Mouse (Mus musculus) heart, postnatal 0 days (tissue): ENCODE data around the gene Jmjd1c. TPM values are rescaled to one million over a fixed set of nuclear protein-coding genes. Genes with fewer than 3 reads are reported as not detected.

Experiments used
- ATAC-seq: fragments of 200-750 bp; cut with Nextera tagmentation; 2 replicates; pipeline ENCODE4 v1.8.0; 2017; ENCODE audit warnings: low read depth, moderate number of reproducible peaks, moderate library complexity; ENCODE audit not compliant: insufficient read depth
- DNase-seq: peaks from one replicate; pipeline ENCODE4 v3.0.0-alpha.2; 2016; ENCODE audit warnings: low spot score
- H3K27ac ChIP-seq: fragments of 300-500 bp; sonication (generic); 2 replicates; pipeline ENCODE4 v1.5.1; 2014; ENCODE audit warnings: low read depth, mild to moderate bottlenecking
- H3K27me3 ChIP-seq: fragments of 300-500 bp; sonication (generic); 2 replicates; pipeline ENCODE4 v1.6.1; 2014; ENCODE audit warnings: low read length, mixed read lengths; ENCODE audit not compliant: control insufficient read depth, insufficient read depth
- H3K36me3 ChIP-seq: fragments of 300-500 bp; sonication (generic); replicated peaks from 2 replicates; pipeline ENCODE4 v1.6.1; 2014; ENCODE audit warnings: low read length, mixed read lengths; ENCODE audit not compliant: control insufficient read depth, insufficient read depth
- H3K4me1 ChIP-seq: fragments of 300-500 bp; sonication (generic); 2 replicates; pipeline ENCODE4 v1.6.1; 2014; ENCODE audit warnings: antibody characterized with exemption; ENCODE audit not compliant: control insufficient read depth, insufficient read depth
- H3K4me2 ChIP-seq: fragments of 300-500 bp; sonication (generic); 2 replicates; pipeline ENCODE4 v1.6.1; 2014; ENCODE audit warnings: low read depth, mild to moderate bottlenecking, low read length, moderate library complexity
- H3K4me3 ChIP-seq: fragments of 300-500 bp; sonication (generic); 2 replicates; pipeline ENCODE4 v1.5.1; 2014; ENCODE audit warnings: low read depth, low read length
- H3K9ac ChIP-seq: fragments of 300-500 bp; sonication (generic); replicated peaks from 2 replicates; pipeline ENCODE4 v1.6.1; 2014; ENCODE audit warnings: low read depth, low read length, mixed read lengths
- H3K9me3 ChIP-seq: fragments of 300-500 bp; sonication (generic); replicated peaks from 2 replicates; pipeline ENCODE4 v1.6.1; 2016; ENCODE audit warnings: low read length; ENCODE audit not compliant: control insufficient read depth
- CTCF ChIP-seq: IDR thresholded peaks from 2 replicates; pipeline ENCODE4 v1.5.1; 2016; ENCODE audit warnings: antibody characterized with exemption, control low read depth, low read depth
- EP300 ChIP-seq: IDR thresholded peaks from 2 replicates; pipeline ENCODE4 v1.6.1; 2016; ENCODE audit warnings: antibody characterized with exemption, low read depth
- WGBS: fragments of 180-500 bp; shearing (Covaris S2); extraction: QIAGEN DNeasy Blood & Tissue Kit; methylation state at CpG from one replicate; pipeline ENCODE4 v1.1.7; 2014; 5-methylcytosine and 5-hydroxymethylcytosine counted together
- polyA plus RNA-seq: library from polyadenylated mRNA; unstranded; fragments of >200 nt; fragmentation: Nextera tagmentation; extraction: Ambion mirVana; gene quantifications from 2 replicates; pipeline ENCODE4 v1.2.1, GENCODE M21; 2015
- total RNA-seq: library from RNA; depleted of rRNA; stranded (reverse); fragments of >200 nt; gene quantifications from 2 replicates; pipeline ENCODE4 v1.2.3, GENCODE M21; 2014; ENCODE audit warnings: low replicate concordance

Gene Jmjd1c
- total and polyA plus RNA-seq, 2 experiments from 2014 or later, result 28.1 to 42.4 TPM

DNA sequence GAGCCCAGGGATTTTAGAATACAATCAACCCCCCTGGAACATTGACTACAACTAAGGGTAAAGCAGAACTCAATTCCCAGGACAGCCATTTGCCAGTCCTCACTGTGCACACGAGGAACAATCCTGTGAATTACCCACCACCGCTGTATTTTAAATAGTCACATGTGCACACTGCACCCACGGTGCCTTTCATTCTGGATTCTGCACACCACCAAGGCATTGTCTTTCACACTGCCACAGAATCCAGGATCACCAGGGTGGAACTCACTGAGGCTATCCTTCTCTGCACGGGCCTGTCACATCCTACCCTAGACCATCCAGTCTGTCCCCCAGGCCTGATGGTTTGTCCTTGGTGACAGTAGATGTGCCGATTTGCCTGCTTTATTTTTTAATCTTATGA is 30.0 kb upstream of the Jmjd1c start:
- H3K9ac ChIP-seq, result no peak overlapping the region
- peaks cover 22% of the 10 kb centered on the region for H3K4me1 ChIP-seq
- ATAC-seq, result 0 out of 2 replicates have a peak, but pooled peaks have one; percentile 8
- 57% methylated on average over 5 of the region's 5 CpGs for WGBS
- H3K36me3 ChIP-seq, result no peaks in the 10 kb centered on the region
- TF ChIP-seq CTCF, result no peak
- TF ChIP-seq EP300, result no peak
- H3K4me2 ChIP-seq, result no peak overlapping the region
- H3K9me3 ChIP-seq, result no peaks in the 10 kb centered on the region
- DNase-seq, result no peak
- H3K4me3 ChIP-seq, result no peak overlapping the region
- H3K27ac ChIP-seq, result peak overlapping the region; percentile 40
- H3K27me3 ChIP-seq, result no peaks in the 10 kb centered on the region

DNA sequence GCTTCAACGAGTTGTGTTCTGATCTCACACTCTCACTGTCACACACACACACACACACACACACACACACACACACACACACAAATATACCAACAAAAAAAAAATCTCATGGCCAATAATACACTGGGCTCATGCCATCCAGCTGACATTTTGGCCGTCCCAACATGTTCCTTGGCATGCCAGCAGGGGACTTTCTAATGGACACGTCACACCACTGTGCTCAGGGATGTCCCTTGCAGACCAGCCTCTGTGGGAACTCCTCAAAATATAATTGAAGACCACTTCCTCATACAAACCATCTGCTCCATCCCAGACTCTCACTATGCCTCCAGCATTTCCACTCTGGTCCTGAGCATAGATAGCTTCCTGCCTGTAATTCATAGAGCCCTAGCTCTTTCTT is 29.5 kb upstream of the Jmjd1c start:
- Histone ChIP-seq H3K36me3 (no peaks in the 10 kb centered on the region), H3K9ac (no peak overlapping the region), H3K27ac (no peak overlapping the region), H3K9me3 (no peaks in the 10 kb centered on the region), H3K4me2 (no peak overlapping the region), H3K27me3 (no peaks in the 10 kb centered on the region), H3K4me3 (no peak overlapping the region), H3K4me1 (peaks cover 24% of the 10 kb centered on the region)
- 0 out of 2 replicates have a peak, but pooled peaks have one; percentile 37 for ATAC-seq
- 60% methylated on average over 3 of the region's 3 CpGs for WGBS
- no peak for DNase-seq
- TF ChIP-seq EP300, result no peak
- no peak for TF ChIP-seq CTCF

DNA sequence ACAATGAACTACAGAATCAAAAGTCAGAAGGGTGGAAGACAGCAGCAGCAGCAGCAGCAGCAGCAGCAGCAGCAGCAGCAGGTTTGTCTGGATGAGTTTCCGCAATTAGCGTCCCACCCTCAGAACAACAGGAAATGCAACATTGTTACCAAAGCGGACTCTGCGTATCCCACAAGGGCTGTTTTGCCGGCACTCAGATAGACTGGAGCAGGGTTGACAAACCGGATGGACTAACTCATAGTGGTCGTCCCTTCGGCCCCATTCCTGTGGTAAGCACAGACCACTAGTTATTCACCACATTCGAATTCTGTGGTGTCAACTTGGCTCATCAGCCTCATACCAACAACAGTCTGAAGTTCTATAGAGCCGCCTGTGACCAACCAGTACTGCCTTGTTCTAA is 26.9 kb upstream of the Jmjd1c start:
- H3K4me1 ChIP-seq, result peaks cover 20% of the 10 kb centered on the region
- no peaks in the 10 kb centered on the region for H3K27me3 ChIP-seq
- H3K4me2 ChIP-seq, result no peak overlapping the region
- TF ChIP-seq CTCF (no peak), EP300 (no peak)
- DNase-seq, result no peak
- ATAC-seq, result no peak
- 74% methylated on average over 10 of the region's 10 CpGs for WGBS
- H3K9me3 ChIP-seq, result no peaks in the 10 kb centered on the region
- no peaks in the 10 kb centered on the region for H3K36me3 ChIP-seq
- H3K9ac ChIP-seq, result no peak overlapping the region
- peak overlapping the region; percentile 3 for H3K27ac ChIP-seq
- H3K4me3 ChIP-seq, result no peak overlapping the region

DNA sequence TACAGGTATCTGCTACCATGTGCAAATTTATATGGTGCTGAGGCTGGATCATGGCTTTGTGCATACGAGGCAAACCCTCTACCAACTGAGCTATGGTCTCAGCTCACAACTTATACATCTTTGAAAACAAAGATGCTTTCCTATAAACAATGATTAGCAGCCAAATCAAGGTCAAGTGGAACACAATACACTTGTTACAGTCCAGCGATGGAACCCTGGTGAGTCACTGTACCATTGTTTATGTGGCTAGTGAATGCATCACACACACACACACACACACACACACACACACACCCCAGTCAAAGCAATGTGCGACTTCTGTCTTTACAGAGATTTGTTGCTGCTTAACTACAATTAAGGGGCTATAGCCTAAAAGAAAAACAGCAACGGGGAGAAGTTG is 24.5 kb upstream of the Jmjd1c start:
- H3K4me1 ChIP-seq, result peaks cover 13% of the 10 kb centered on the region; the same call in 1 of the 2 replicates
- no peak overlapping the region for H3K4me3 ChIP-seq
- WGBS, result 57% methylated on average over 4 of the region's 4 CpGs
- ATAC-seq (0 out of 2 replicates have a peak, but pooled peaks have one; percentile 33), DNase-seq (no peak)
- no peak overlapping the region for H3K9ac ChIP-seq
- no peak for TF ChIP-seq EP300
- no peak for TF ChIP-seq CTCF
- H3K9me3 ChIP-seq, result no peaks in the 10 kb centered on the region
- no peaks in the 10 kb centered on the region for H3K27me3 ChIP-seq
- 0 out of 2 replicates have a peak overlapping the region, but pooled peaks have one; percentile 9 for H3K4me2 ChIP-seq
- H3K36me3 ChIP-seq, result no peaks in the 10 kb centered on the region
- 0 out of 2 replicates have a peak overlapping the region, but pooled peaks have one; percentile 48 for H3K27ac ChIP-seq

DNA sequence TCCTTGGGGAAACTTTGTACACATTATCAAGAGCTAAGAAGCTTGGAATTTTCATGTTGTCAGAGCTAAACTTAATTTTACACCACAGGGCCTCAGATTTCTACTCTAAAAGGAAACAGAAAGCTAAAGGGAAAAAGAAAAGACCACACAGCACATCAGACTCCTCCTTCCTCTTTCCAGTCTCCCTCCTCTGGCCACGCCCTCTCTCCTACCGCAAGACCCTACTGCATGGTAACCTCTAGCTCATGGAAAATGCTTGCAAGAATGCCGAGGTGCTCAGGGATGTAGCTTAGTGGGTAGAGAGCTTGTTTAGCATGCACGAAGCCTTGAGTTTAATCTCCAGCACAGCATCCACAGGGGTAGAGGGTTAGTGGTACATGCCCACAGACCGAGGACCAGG is 24.0 kb upstream of the Jmjd1c start:
- TF ChIP-seq CTCF, result no peak
- TF ChIP-seq EP300, result no peak
- no peak overlapping the region for H3K4me3 ChIP-seq
- 0 out of 2 replicates have a peak overlapping the region, but pooled peaks have one; percentile 9 for H3K4me2 ChIP-seq
- DNase-seq, result no peak
- H3K9ac ChIP-seq, result no peak overlapping the region
- no peaks in the 10 kb centered on the region for H3K9me3 ChIP-seq
- H3K27me3 ChIP-seq, result no peaks in the 10 kb centered on the region
- H3K27ac ChIP-seq, result peak overlapping the region; percentile 48; the same call in 1 of the 2 replicates
- no peak for ATAC-seq
- H3K36me3 ChIP-seq, result no peaks in the 10 kb centered on the region
- 68% methylated on average over 5 of the region's 5 CpGs for WGBS
- H3K4me1 ChIP-seq, result peaks cover 18% of the 10 kb centered on the region

DNA sequence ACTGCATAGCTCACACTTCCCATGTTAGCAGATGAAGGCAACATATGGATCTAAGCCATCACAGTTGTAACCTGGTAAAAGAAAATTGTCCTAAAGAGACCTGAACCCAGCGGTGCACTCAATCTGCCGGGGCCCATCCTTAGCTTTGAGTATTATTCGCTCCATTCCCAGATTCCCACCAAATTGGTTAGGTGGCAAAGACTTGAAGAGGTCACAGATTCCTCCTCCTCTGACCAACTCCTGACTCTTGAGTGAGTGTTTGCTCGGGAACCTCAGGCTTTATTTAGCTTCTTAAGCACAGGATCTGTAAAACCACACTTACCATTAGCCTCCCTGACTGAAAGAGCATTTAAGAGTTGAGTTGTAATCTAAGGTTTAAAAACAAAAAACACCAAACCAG is 23.3 kb upstream of the Jmjd1c start:
- H3K27me3 ChIP-seq, result no peaks in the 10 kb centered on the region
- no peak overlapping the region for H3K4me3 ChIP-seq
- H3K36me3 ChIP-seq, result no peaks in the 10 kb centered on the region
- no peak overlapping the region for H3K9ac ChIP-seq
- H3K4me2 ChIP-seq, result no peak overlapping the region
- peaks cover 22% of the 10 kb centered on the region for H3K4me1 ChIP-seq
- H3K9me3 ChIP-seq, result no peaks in the 10 kb centered on the region
- DNase-seq, result no peak
- TF ChIP-seq CTCF, result no peak
- 80% methylated on average over 4 of the region's 4 CpGs for WGBS
- H3K27ac ChIP-seq, result no peak overlapping the region
- ATAC-seq, result no peak
